Mouse (Mus musculus): Measurements from ENCODE around the gene Lrrc8d.

DNA sequence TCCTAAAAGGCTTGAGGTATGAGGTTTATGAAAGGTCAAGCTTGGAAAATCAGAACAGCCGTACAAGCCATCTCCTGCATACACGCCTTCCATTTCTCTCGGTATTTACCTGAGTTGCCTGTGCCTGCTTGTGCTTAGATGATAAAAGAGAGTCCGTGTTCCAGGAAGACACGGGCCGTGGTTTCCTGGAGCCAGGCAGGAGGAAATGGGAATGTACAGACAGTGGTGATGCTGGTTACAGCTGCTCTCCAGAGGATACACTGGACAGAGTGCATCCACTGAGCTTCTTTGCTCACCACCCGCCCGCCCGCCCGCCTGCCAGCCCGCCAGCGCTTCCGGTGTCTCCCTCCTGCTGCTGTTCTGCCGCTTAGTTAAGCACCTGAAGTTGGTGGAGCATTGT is 116.3 kb downstream of the Lrrc8d start:
- TF ChIP-seq CTCF (IDR thresholded peaks at IDR 0.05; ENCODE audit: borderline replicate concordance, control insufficient read depth, extremely low read depth, insufficient read depth, low read length, poor library complexity) (no peak), POLR2A (IDR thresholded peaks at IDR 0.05; ENCODE audit: control insufficient read depth, extremely low read depth, insufficient read depth, low read length, poor library complexity) (no peak)

All from thymus, adult 2 months (tissue).